Mouse (Mus musculus) lung, postnatal 0 days (tissue): ENCODE measurements at regions not wholly inside any gene's neighbourhood (a gene's known extent, or its start where the extent isn't known, plus 50 kb on each side); places are given as distances from the start of the nearest gene placed in this dataset.

Experiments
- CTCF ChIP-seq: IDR thresholded peaks from 2 replicates; pipeline ENCODE4 v1.5.1; 2016; ENCODE audit warnings: antibody characterized with exemption, mild to moderate bottlenecking
- EP300 ChIP-seq: IDR thresholded peaks from 2 replicates; pipeline ENCODE4 v1.6.1; 2016; ENCODE audit warnings: antibody characterized with exemption, mild to moderate bottlenecking, control low read depth

DNA sequence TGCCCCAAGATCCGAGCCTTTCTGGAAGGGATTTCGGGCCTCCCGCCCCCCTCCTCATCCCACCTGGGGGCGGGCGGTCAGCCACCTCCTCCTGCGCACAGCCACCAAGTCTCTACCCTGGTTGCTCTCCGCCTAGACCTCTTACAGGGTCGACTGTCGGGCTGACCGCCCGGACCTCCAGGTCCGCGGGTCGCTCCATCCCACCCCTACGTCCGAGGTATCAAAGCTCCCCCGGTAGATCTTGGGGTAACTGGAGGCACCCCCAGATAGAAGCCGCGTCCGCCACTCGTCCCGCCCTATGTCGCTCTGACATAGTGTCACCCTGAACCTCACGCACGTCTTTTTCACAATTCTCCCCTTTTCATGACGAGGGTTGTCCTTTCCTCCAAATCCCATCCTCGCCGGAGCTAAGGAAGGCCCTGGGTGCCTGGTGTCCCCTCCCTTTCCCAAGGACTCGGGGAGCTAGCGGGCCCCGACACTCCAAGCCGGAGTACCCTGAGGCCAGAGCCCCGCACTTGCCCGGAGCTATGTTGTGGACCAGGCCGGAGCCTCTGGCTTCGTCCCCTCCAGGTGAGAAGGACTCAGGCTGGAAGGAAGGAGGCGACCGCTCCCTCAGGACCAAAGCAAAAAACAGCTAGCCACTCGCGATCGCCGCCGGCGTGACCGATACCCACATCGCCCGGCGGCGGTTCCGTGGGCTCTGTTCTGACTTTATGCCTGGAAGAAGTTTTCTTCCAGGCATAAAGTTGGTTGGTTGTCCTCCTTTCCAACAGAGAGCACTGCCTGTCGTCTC, 62.9 kb upstream of the Commd3 start:
- TF ChIP-seq CTCF = no peak
- no peak for TF ChIP-seq EP300
